Mouse (Mus musculus) CD4-positive, CD25-positive, alpha-beta regulatory T cell, adult 2 months (primary cell): ENCODE data around the gene Olfr1393.

Source experiments
- DNase-seq: peaks from one replicate; pipeline ENCODE4 v3.0.0-alpha.2; 2012; ENCODE audit warnings: low read depth, low spot score

The Olfr1393 gene

GRCm38 (mm10) chr11:49278222-49278621 is at the start of gene Olfr1393:
TSS of gene Olfr1393 (plus strand) at chr11:49278304.
- no peak for DNase-seq

- no peak for DNase-seq
These were observed 45.3 kb upstream of the Olfr1393 start for GRCm38 (mm10) chr11:49232781-49233180.

GRCm38 (mm10) chr11:49235459-49236207 is 42.5 kb upstream of the Olfr1393 start:
- no peak for DNase-seq

- DNase-seq, result no peak
These were observed 41.2 kb upstream of the Olfr1393 start for GRCm38 (mm10) chr11:49236891-49237290.

GRCm38 (mm10) chr11:49237532-49237931 is 40.6 kb upstream of the Olfr1393 start:
- no peak for DNase-seq

- no peak for DNase-seq
These were observed 37.8 kb upstream of the Olfr1393 start for GRCm38 (mm10) chr11:49240310-49240709.

GRCm38 (mm10) chr11:49240874-49241273 is 37.2 kb upstream of the Olfr1393 start:
- no peak for DNase-seq

- no peak for DNase-seq
These were observed 36.6 kb upstream of the Olfr1393 start for GRCm38 (mm10) chr11:49241471-49241870.

GRCm38 (mm10) chr11:49242944-49243626 is 35.0 kb upstream of the Olfr1393 start:
- no peak for DNase-seq

- peak; percentile 97 for DNase-seq
These were observed 34.1 kb upstream of the Olfr1393 start, which contains the start of gene Mgat1 for GRCm38 (mm10) chr11:49243727-49244594. TSS of gene Mgat1 (plus strand) at chr11:49244191.

- DNase-seq, result no peak
These were observed 33.5 kb upstream of the Olfr1393 start for GRCm38 (mm10) chr11:49244595-49244930.

GRCm38 (mm10) chr11:49245176-49245575 is 32.9 kb upstream of the Olfr1393 start:
- peak; percentile 34 for DNase-seq

GRCm38 (mm10) chr11:49245634-49246415 is 32.3 kb upstream of the Olfr1393 start:
- no peak for DNase-seq

GRCm38 (mm10) chr11:49246523-49246922 is 31.6 kb upstream of the Olfr1393 start:
- DNase-seq, result no peak

- peak; percentile 63 for DNase-seq
These were observed 30.8 kb upstream of the Olfr1393 start for GRCm38 (mm10) chr11:49247255-49247654.

- peak; percentile 59 for DNase-seq
These were observed 29.7 kb upstream of the Olfr1393 start for GRCm38 (mm10) chr11:49248226-49248973.

- peak; percentile 36 for DNase-seq
These were observed 29.0 kb upstream of the Olfr1393 start for GRCm38 (mm10) chr11:49248974-49249700.

- DNase-seq, result peak; percentile 79
These were observed 28.2 kb upstream of the Olfr1393 start for GRCm38 (mm10) chr11:49249811-49250421.
